Mouse (Mus musculus) CD8-positive naive resting alpha-beta T cell, adult 2 months (primary cell): ENCODE data around the gene Csnk1g2.
A peak's percentile ranks its signal among the peaks of the same experiment; 100 is the strongest.
"Not testable (repeated sequence)": the region's sequence is repeated elsewhere in the genome, so short reads cannot be mapped to it uniquely, and the experiment has no call there.

ENCODE experiments used
- DNase-seq, 2 experiments: peaks; one replicate each; pipeline ENCODE4 v3.0.0; 2022; ENCODE audit warnings: low read depth in 2 of 2, low spot score in 2 of 2

Gene Csnk1g2

DNA sequence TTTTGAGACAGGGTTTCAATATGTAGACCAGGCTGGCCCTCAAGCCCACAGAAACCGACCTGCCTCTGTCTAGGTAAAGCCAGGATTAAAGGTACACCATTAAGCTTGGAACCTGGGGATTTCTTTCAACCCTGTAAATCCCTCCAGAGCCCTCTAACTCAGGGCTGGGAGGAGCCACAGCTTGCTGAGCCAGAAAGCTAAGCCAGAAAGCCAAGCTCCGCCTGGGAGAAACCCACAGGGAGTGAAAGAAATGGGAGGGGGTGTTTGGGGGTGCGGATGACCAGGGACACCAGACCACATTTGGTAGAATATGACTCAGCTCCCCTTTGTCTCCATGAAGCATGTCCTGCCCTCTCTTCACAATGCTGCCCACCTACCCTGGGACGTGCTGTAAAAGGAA is 26.3 kb upstream of the Csnk1g2 start:
- DNase-seq = no peak

- peak; percentile 92 to 97 for DNase-seq
Observed at GRCm38 (mm10) chr10:80602698-80603325, 19.8 kb upstream of the Csnk1g2 start, which contains the start of the genes Scamp4 and Adat3. Gene Scamp4, plus strand, starts transcription at chr10:80602872. Gene Adat3, plus strand, starts transcription at chr10:80602880.

DNA sequence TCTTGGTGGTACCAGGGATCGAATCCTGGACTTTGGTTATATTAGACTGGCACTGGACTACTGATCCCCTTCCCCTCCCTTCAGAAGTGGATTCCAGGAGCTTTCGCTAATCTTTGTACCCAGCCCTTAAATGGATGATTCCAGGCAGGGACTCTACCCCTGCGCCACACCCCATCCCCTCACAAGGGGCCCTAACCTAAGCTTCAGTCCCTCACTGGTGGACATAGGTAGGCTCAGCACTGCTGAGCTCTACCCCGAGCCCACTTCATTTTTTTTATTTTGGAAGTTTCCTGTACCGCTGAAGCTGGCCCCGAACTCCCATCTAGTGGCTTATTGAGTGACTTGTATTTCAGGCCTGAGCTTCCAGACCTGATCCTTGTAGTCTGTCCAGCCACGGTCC is 19.3 kb upstream of the Csnk1g2 start:
- no peak for DNase-seq

DNA sequence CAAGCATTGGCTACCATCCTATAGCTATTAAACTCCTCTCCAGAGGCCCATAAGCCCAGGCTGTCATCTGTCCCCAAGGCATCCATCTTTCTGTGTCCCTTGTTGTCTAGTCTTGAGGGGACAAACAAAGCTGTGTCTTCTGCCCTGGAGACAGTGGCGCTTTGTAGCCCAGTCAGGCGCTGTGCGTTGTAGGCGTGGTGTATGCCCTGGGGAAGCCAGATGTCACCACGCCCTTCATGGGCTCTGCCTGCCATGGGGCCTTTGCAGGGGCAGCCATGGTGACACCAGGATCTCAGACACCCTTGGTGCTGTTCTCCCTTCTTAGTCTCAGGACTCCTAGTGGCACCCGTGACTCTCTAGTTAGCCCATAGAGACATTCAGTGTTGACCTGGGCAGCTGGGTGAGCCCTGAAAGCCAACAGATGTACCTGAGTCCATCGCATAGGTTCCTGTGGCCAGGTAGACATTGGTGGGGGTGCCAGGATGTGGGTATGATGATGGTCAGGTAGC is 18.6 kb upstream of the Csnk1g2 start:
- DNase-seq = no peak

- DNase-seq = no peak
Observed at GRCm38 (mm10) chr10:80604988-80605387, 17.6 kb upstream of the Csnk1g2 start.

GRCm38 (mm10) chr10:80605721-80606120 is 16.9 kb upstream of the Csnk1g2 start, which contains the start of gene Gm49322:
Gene Gm49322, plus strand, starts transcription at chr10:80606021.
- not testable (repeated sequence) for DNase-seq

GRCm38 (mm10) chr10:80606306-80606705 is 16.3 kb upstream of the Csnk1g2 start:
- DNase-seq = peak in 1 of 2 experiments; percentile 33

DNA sequence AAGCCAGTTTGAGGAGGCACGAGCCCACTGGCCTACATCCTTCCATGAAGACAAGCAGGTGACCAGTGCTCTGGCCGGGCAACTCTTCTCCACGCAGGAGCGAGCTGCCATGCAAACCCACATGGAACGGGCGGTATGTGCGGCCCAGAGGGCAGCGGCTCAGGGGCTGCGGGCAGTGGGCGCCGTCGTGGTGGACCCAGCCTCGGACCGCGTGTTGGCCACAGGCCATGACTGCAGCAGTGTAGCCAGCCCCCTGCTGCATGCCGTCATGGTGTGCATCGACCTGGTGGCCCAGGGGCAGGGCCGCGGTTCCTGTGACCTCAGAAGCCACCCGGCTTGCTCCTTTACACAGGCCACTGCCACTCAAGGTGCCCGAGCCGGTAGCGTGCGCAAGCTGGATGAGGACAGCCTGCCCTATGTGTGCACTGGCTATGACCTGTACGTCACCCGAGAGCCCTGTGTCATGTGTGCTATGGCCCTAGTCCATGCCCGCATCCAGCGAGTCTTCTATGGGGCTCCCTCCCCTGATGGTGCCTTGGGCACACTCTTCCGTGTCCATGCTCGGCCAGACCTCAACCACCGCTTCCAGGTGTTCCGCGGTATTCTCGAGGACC is 15.8 kb upstream of the Csnk1g2 start:
- DNase-seq = no peak

DNA sequence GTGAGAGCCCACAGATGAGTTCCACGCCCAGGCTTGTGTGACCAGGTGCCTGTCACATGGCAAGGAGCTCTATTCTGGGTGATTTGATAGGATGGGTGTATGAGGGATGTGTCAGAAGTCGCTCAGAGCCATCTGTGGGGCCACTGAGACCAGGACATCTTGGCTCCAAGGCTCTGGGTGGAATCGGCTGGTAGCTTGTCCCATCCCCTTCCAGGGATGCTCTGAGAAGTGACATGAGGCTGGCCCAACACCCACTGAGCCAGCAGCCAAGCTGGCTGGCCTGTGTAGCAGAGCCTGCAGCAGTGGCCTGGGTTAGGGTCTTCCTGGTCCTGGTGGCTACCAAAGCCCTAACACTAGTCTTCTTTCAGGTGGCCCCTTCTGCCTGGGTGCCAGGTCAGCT is 14.2 kb upstream of the Csnk1g2 start:
- DNase-seq = no peak

GRCm38 (mm10) chr10:80609269-80609924 is 13.2 kb upstream of the Csnk1g2 start:
- DNase-seq = no peak

GRCm38 (mm10) chr10:80610116-80610785 is 12.4 kb upstream of the Csnk1g2 start:
- no peak for DNase-seq

GRCm38 (mm10) chr10:80611024-80611423 is 11.6 kb upstream of the Csnk1g2 start:
- peak; percentile 57 to 71 for DNase-seq

DNA sequence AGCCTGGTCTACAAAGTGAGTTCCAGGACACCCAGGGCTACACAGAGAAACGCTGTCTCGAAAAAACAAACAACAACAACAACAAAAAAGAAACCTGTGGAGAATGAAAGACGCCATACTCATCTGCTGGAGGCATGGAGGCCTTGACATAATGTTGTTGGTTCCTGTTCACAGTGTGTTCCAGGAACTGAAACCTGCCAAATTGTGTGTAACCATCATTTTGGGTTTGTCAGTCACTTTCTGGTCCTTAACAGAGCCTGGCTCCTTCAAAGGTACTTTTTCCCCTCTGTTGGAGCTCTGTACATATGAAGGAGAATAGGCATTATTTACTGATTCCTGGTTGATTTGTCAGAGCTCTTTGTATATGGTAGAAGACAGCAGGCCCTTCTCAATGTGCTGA is 10.7 kb upstream of the Csnk1g2 start:
- DNase-seq = no peak

GRCm38 (mm10) chr10:80613821-80614220 is 8.8 kb upstream of the Csnk1g2 start:
- no peak for DNase-seq

- no peak for DNase-seq
Observed at GRCm38 (mm10) chr10:80614351-80614750, 8.3 kb upstream of the Csnk1g2 start.

- DNase-seq = peak; percentile 65 to 69
Observed at GRCm38 (mm10) chr10:80618181-80618580, 4.5 kb upstream of the Csnk1g2 start.

DNA sequence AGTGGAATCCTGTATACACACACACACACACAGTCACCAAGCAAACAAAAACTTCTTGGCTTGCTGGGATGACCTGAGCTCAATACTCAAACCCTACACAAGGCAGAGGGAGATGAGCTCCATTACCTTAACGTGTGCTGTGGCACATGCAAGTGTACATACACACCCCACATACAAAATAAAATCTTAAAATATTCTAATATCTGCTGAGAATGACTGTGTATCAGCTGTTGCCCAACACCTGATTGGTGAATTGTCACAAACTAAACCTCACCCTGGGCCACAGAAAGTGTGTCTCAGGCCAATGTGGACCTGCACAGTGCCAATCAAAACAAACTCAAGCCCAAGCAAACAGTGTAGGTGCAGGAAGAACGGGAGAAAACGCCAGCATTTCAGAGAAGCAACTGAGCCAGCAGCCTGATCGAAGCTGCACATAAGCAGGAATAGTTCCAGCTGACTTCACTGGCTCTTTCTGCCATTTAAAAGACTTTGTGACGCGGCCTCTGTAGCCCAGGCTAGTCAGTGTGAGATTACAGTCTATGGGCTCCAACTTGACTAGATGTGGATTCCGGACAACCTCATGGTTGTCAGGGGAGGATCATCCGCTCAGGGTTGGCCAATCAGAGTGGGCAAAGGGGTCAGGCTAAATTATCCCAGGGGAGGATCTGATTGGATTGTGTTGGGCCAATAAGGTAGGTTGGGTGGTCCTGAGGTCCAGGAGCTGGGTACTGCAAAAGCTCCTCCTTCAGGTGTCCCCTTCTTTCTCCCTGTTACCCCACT is 3.0 kb upstream of the Csnk1g2 start:
- DNase-seq = no peak

GRCm38 (mm10) chr10:80620365-80620764 is 2.3 kb upstream of the Csnk1g2 start:
- DNase-seq = no peak

DNA sequence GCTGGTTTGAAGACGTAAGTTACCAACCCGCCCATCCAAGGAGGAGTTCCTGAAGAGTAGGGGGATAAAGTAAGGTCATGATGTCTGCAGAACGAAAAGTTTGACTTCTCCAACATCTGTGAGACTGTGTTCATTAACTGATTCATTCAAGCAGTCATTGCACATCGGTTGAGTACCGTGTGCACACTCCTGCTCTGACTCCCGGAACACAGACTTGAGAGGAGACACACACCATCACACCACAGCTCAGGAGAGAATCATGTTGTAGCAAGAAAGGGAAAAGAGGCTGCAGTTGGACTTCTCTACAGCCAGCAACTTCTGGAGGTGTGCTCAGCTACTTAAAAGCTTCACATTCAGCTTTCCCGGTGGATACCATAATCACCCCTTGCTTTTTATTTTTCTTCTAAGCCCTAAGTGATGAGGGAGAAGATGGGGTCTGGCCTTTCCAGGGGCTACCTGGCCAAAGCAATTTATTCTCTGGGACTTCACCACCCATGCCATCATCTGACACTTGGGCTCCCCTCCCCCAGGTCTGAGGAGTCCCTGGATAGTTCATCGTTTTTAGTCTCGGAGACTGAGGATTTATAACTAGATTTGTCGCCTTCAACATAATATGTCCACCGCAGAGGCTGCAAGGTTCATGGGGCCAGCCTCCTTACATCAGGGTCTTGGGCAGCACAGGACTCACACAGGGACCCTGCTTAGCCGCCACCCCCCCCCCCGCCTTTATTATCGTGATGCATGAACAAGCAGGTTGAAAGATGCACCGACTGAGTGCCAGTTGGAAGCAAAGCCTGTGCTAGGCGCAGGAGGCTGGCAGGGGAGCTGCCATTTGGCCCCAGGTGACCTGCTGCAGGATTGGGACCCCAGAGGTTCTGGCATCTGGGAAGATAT is 1.6 kb upstream of the Csnk1g2 start:
- DNase-seq = no peak

DNA sequence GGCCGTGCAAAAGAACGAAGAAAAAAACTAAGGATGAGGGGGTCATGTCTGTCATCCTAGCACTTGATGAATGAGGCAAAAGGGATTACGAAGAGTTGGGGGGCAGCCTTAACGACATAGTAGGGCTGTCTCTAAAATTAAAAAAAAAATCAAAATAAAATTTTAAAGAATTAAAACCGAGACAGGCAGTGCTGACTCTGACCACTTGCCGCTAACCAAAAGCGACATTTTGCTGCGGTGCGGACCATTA is 1.0 kb upstream of the Csnk1g2 start:
- DNase-seq = no peak
